Mouse (Mus musculus) kidney, embryonic 16.5 days (tissue): Measurements from ENCODE around the gene Mchr1. TPM values are rescaled to one million over a fixed set of nuclear protein-coding genes. Genes with fewer than 3 reads are reported as not detected.

Experiments
- ATAC-seq: fragments of 200-750 bp; cut with Nextera tagmentation; 2 replicates; pipeline ENCODE4 v1.8.0; 2017; ENCODE audit warnings: moderate TSS enrichment; ENCODE audit not compliant: low FRiP score, low TSS enrichment
- H3K27ac ChIP-seq: fragments of 300-500 bp; sonication (generic); 2 replicates; pipeline ENCODE4 v1.5.1; 2014; ENCODE audit warnings: low read length
- H3K27me3 ChIP-seq: fragments of 300-500 bp; sonication (generic); 2 replicates; pipeline ENCODE4 v1.6.1; 2014; ENCODE audit warnings: low read length, control low read depth, mixed read lengths; ENCODE audit not compliant: insufficient read depth
- H3K36me3 ChIP-seq: fragments of 300-500 bp; sonication (generic); 2 replicates; pipeline ENCODE4 v1.6.1; 2014; ENCODE audit warnings: low read length, control low read depth, mixed read lengths; ENCODE audit not compliant: insufficient read depth
- H3K4me1 ChIP-seq: fragments of 300-500 bp; sonication (generic); 2 replicates; pipeline ENCODE4 v1.6.1; 2014; ENCODE audit warnings: low read length, control low read depth, mixed read lengths; ENCODE audit not compliant: insufficient read depth
- H3K4me2 ChIP-seq: fragments of 300-500 bp; sonication (generic); replicated peaks from 2 replicates; pipeline ENCODE4 v1.6.1; 2014; ENCODE audit warnings: low read depth, low read length
- H3K4me3 ChIP-seq: fragments of 300-500 bp; sonication (generic); 2 replicates; pipeline ENCODE4 v1.5.1; 2014; ENCODE audit warnings: mild to moderate bottlenecking, low read length
- H3K9ac ChIP-seq: fragments of 300-500 bp; sonication (generic); replicated peaks from 2 replicates; pipeline ENCODE4 v1.6.1; 2014; ENCODE audit warnings: low read length
- H3K9me3 ChIP-seq: fragments of 300-500 bp; sonication (generic); 2 replicates; pipeline ENCODE4 v1.6.1; 2016; ENCODE audit warnings: low read length, control low read depth
- WGBS: fragments of 180-500 bp; shearing (Covaris S2); extraction: QIAGEN DNeasy Blood & Tissue Kit; methylation state at CpG from one replicate; pipeline ENCODE4 v1.1.7; 2014; 5-methylcytosine and 5-hydroxymethylcytosine counted together
- polyA plus RNA-seq: library from polyadenylated mRNA; unstranded; fragments of >200 nt; fragmentation: Nextera tagmentation; extraction: Ambion mirVana; gene quantifications from 2 replicates; pipeline ENCODE4 v1.2.1, GENCODE M21; 2015

Gene Mchr1
- polyA plus RNA-seq, 1 experiment from 2014 or later: 1.3 TPM

- H3K9me3 ChIP-seq: no peaks in the 10 kb centered on the region
- no peak overlapping the region for H3K9ac ChIP-seq
- H3K27me3 ChIP-seq: no peaks in the 10 kb centered on the region
- H3K4me1 ChIP-seq: no peaks in the 10 kb centered on the region
- H3K27ac ChIP-seq: no peak overlapping the region
- H3K4me3 ChIP-seq: no peak overlapping the region
- H3K4me2 ChIP-seq: no peak overlapping the region
- no peak for ATAC-seq
- WGBS: 85% methylated on average over 10 of the region's 10 CpGs
- H3K36me3 ChIP-seq: no peaks in the 10 kb centered on the region
These were observed 10.3 kb upstream of the Mchr1 start for GRCm38 (mm10) chr15:81225016-81225415.

- no peak overlapping the region for H3K27ac ChIP-seq
- no peak for ATAC-seq
- H3K4me3 ChIP-seq: no peak overlapping the region
- H3K36me3 ChIP-seq: no peaks in the 10 kb centered on the region
- H3K9ac ChIP-seq: no peak overlapping the region
- H3K9me3 ChIP-seq: no peaks in the 10 kb centered on the region
- no peak overlapping the region for H3K4me2 ChIP-seq
- WGBS: 58% methylated on average over 6 of the region's 6 CpGs
- H3K27me3 ChIP-seq: no peaks in the 10 kb centered on the region
- no peaks in the 10 kb centered on the region for H3K4me1 ChIP-seq
These were observed 9.6 kb upstream of the Mchr1 start for GRCm38 (mm10) chr15:81225732-81226131.

- no peak overlapping the region for H3K27ac ChIP-seq
- no peaks in the 10 kb centered on the region for H3K4me1 ChIP-seq
- H3K9me3 ChIP-seq: no peaks in the 10 kb centered on the region
- no peak for ATAC-seq
- no peak overlapping the region for H3K9ac ChIP-seq
- H3K27me3 ChIP-seq: no peaks in the 10 kb centered on the region
- no peak overlapping the region for H3K4me3 ChIP-seq
- H3K4me2 ChIP-seq: no peak overlapping the region
- WGBS: 70% methylated on average over 4 of the region's 4 CpGs
- H3K36me3 ChIP-seq: no peaks in the 10 kb centered on the region
These were observed 8.5 kb upstream of the Mchr1 start for GRCm38 (mm10) chr15:81226796-81227195.

- H3K4me1 ChIP-seq: no peaks in the 10 kb centered on the region
- H3K27me3 ChIP-seq: no peaks in the 10 kb centered on the region
- H3K36me3 ChIP-seq: no peaks in the 10 kb centered on the region
- H3K27ac ChIP-seq: no peak overlapping the region
- H3K4me2 ChIP-seq: no peak overlapping the region
- 88% methylated on average over 3 of the region's 3 CpGs for WGBS
- H3K4me3 ChIP-seq: no peak overlapping the region
- H3K9me3 ChIP-seq: no peaks in the 10 kb centered on the region
- no peak overlapping the region for H3K9ac ChIP-seq
- no peak for ATAC-seq
These were observed 8.0 kb upstream of the Mchr1 start for GRCm38 (mm10) chr15:81227275-81227674.

- H3K27ac ChIP-seq: no peak overlapping the region
- no peak overlapping the region for H3K4me2 ChIP-seq
- H3K4me3 ChIP-seq: no peak overlapping the region
- no peaks in the 10 kb centered on the region for H3K9me3 ChIP-seq
- H3K27me3 ChIP-seq: no peaks in the 10 kb centered on the region
- H3K36me3 ChIP-seq: no peaks in the 10 kb centered on the region
- no peaks in the 10 kb centered on the region for H3K4me1 ChIP-seq
- 95% methylated on average over 3 of the region's 3 CpGs for WGBS
- H3K9ac ChIP-seq: no peak overlapping the region
- no peak for ATAC-seq
These were observed 7.0 kb upstream of the Mchr1 start for GRCm38 (mm10) chr15:81228258-81228657.

GRCm38 (mm10) chr15:81229791-81230190 is 5.5 kb upstream of the Mchr1 start:
- H3K9ac ChIP-seq: no peak overlapping the region
- H3K4me2 ChIP-seq: no peak overlapping the region
- H3K36me3 ChIP-seq: no peaks in the 10 kb centered on the region
- 62% methylated on average over 3 of the region's 3 CpGs for WGBS
- no peak overlapping the region for H3K4me3 ChIP-seq
- H3K27me3 ChIP-seq: 0 out of 2 replicates have a peak, but pooled peaks cover 4% of the 10 kb centered on the region
- H3K4me1 ChIP-seq: no peaks in the 10 kb centered on the region
- ATAC-seq: no peak
- H3K27ac ChIP-seq: no peak overlapping the region
- no peaks in the 10 kb centered on the region for H3K9me3 ChIP-seq

- Histone ChIP-seq H3K4me1 (peaks cover 14% of the 10 kb centered on the region), H3K27ac (no peak overlapping the region), H3K9me3 (no peaks in the 10 kb centered on the region), H3K9ac (no peak overlapping the region), H3K36me3 (no peaks in the 10 kb centered on the region), H3K4me3 (no peak overlapping the region), H3K4me2 (no peak overlapping the region), H3K27me3 (0 out of 2 replicates have a peak, but pooled peaks cover 4% of the 10 kb centered on the region)
- ATAC-seq: no peak
- 73% methylated on average over 7 of the region's 7 CpGs for WGBS
These were observed 4.0 kb upstream of the Mchr1 start for GRCm38 (mm10) chr15:81231325-81231724.

GRCm38 (mm10) chr15:81236062-81236461 is 763 bp downstream of the Mchr1 start:
- no peak overlapping the region; the same call in 1 of the 2 replicates for H3K9ac ChIP-seq
- 11% methylated on average over 8 of the region's 8 CpGs for WGBS

GRCm38 (mm10) chr15:81237471-81237870 is 2.2 kb downstream of the Mchr1 start:
- Histone ChIP-seq H3K27ac (no peak overlapping the region), H3K4me1 (peaks cover 15% of the 10 kb centered on the region), H3K27me3 (0 out of 2 replicates have a peak, but pooled peaks cover 4% of the 10 kb centered on the region), H3K4me3 (no peak overlapping the region), H3K4me2 (no peak overlapping the region), H3K9ac (no peak overlapping the region), H3K36me3 (no peaks in the 10 kb centered on the region), H3K9me3 (no peaks in the 10 kb centered on the region)
- ATAC-seq: no peak
- WGBS: 92% methylated on average over 18 of the region's 18 CpGs

More at GRCm38 (mm10) chr15:81236062-81236461, 763 bp downstream of the Mchr1 start:
- H3K9me3 ChIP-seq: no peaks in the 10 kb centered on the region
- no peak for ATAC-seq
- H3K4me2 ChIP-seq: peak overlapping the region; percentile 78
- H3K4me3 ChIP-seq: peak overlapping the region; percentile 48
- no peaks in the 10 kb centered on the region for H3K36me3 ChIP-seq
- peaks cover 15% of the 10 kb centered on the region for H3K4me1 ChIP-seq
- H3K27ac ChIP-seq: no peak overlapping the region
- 0 out of 2 replicates have a peak, but pooled peaks cover 4% of the 10 kb centered on the region for H3K27me3 ChIP-seq

GRCm38 (mm10) chr15:81239261-81239660 is 4.0 kb downstream of the Mchr1 start:
- no peak overlapping the region for H3K27ac ChIP-seq
- H3K9me3 ChIP-seq: no peaks in the 10 kb centered on the region
- ATAC-seq: 0 out of 2 replicates have a peak, but pooled peaks have one; percentile 43
- no peak overlapping the region for H3K9ac ChIP-seq
- H3K4me3 ChIP-seq: no peak overlapping the region
- H3K4me1 ChIP-seq: peaks cover 15% of the 10 kb centered on the region
- 0 out of 2 replicates have a peak, but pooled peaks cover 4% of the 10 kb centered on the region for H3K27me3 ChIP-seq
- 22% methylated on average over 7 of the region's 7 CpGs for WGBS
- no peak overlapping the region for H3K4me2 ChIP-seq
- H3K36me3 ChIP-seq: no peaks in the 10 kb centered on the region
